Mouse (Mus musculus): Measurements from ENCODE around the gene Hemk1.
"Not testable (repeated sequence)": the region's sequence is repeated elsewhere in the genome, so short reads cannot be mapped to it uniquely, and the experiment has no call there.

Hemk1 gene

GRCm38 (mm10) chr9:107308346-107309000, 29.7 kb downstream of the Hemk1 start:
- no peak for DNase-seq (ENCODE audit: low spot score)

GRCm38 (mm10) chr9:107307886-107308285, 30.3 kb downstream of the Hemk1 start:
- DNase-seq (ENCODE audit: low spot score) = peak; percentile 39

- DNase-seq (ENCODE audit: low spot score) = no peak
These were observed 30.9 kb downstream of the Hemk1 start for GRCm38 (mm10) chr9:107307099-107307872.

GRCm38 (mm10) chr9:107306673-107307072, 31.5 kb downstream of the Hemk1 start:
- DNase-seq (ENCODE audit: low spot score) = not testable (repeated sequence)

GRCm38 (mm10) chr9:107305601-107306542, 32.3 kb downstream of the Hemk1 start:
- DNase-seq (ENCODE audit: low spot score) = no peak

GRCm38 (mm10) chr9:107305012-107305411, 33.1 kb downstream of the Hemk1 start:
- no peak for DNase-seq (ENCODE audit: low spot score)

GRCm38 (mm10) chr9:107304383-107304782, 33.8 kb downstream of the Hemk1 start:
- no peak for DNase-seq (ENCODE audit: low spot score)

- no peak for DNase-seq (ENCODE audit: low spot score)
These were observed 34.2 kb downstream of the Hemk1 start for GRCm38 (mm10) chr9:107303900-107304299.

- DNase-seq (ENCODE audit: low spot score) = no peak
These were observed 34.9 kb downstream of the Hemk1 start for GRCm38 (mm10) chr9:107303121-107303820.

- no peak for DNase-seq (ENCODE audit: low spot score)
These were observed 35.6 kb downstream of the Hemk1 start for GRCm38 (mm10) chr9:107302592-107302991.

GRCm38 (mm10) chr9:107301554-107302331, 36.4 kb downstream of the Hemk1 start:
- no peak for DNase-seq (ENCODE audit: low spot score)

- no peak for DNase-seq (ENCODE audit: low spot score)
These were observed 37.8 kb downstream of the Hemk1 start for GRCm38 (mm10) chr9:107300224-107300973.

GRCm38 (mm10) chr9:107299783-107300182, 38.4 kb downstream of the Hemk1 start:
- DNase-seq (ENCODE audit: low spot score) = no peak

- DNase-seq (ENCODE audit: low spot score) = no peak
These were observed 39.3 kb downstream of the Hemk1 start for GRCm38 (mm10) chr9:107298876-107299275.

- no peak for DNase-seq (ENCODE audit: low spot score)
These were observed 39.9 kb downstream of the Hemk1 start for GRCm38 (mm10) chr9:107298059-107298780.

GRCm38 (mm10) chr9:107297658-107298057, 40.5 kb downstream of the Hemk1 start:
- DNase-seq (ENCODE audit: low spot score) = no peak

GRCm38 (mm10) chr9:107297059-107297458, 41.1 kb downstream of the Hemk1 start:
- no peak for DNase-seq (ENCODE audit: low spot score)

GRCm38 (mm10) chr9:107296501-107296965, 41.6 kb downstream of the Hemk1 start:
- peak; percentile 94 for DNase-seq (ENCODE audit: low spot score)

- DNase-seq (ENCODE audit: low spot score) = peak; percentile 42
These were observed 42.1 kb downstream of the Hemk1 start for GRCm38 (mm10) chr9:107296041-107296440.

- DNase-seq (ENCODE audit: low spot score) = no peak
These were observed 42.3 kb downstream of the Hemk1 start, which contains the start of gene Cish for GRCm38 (mm10) chr9:107296016-107296040. Gene Cish (plus strand): TSS chr9:107296026.

All from MN1 (cell line).